Comparison of ENCODE assay signal across 1 mouse cellular context in the genomic region with DNA sequence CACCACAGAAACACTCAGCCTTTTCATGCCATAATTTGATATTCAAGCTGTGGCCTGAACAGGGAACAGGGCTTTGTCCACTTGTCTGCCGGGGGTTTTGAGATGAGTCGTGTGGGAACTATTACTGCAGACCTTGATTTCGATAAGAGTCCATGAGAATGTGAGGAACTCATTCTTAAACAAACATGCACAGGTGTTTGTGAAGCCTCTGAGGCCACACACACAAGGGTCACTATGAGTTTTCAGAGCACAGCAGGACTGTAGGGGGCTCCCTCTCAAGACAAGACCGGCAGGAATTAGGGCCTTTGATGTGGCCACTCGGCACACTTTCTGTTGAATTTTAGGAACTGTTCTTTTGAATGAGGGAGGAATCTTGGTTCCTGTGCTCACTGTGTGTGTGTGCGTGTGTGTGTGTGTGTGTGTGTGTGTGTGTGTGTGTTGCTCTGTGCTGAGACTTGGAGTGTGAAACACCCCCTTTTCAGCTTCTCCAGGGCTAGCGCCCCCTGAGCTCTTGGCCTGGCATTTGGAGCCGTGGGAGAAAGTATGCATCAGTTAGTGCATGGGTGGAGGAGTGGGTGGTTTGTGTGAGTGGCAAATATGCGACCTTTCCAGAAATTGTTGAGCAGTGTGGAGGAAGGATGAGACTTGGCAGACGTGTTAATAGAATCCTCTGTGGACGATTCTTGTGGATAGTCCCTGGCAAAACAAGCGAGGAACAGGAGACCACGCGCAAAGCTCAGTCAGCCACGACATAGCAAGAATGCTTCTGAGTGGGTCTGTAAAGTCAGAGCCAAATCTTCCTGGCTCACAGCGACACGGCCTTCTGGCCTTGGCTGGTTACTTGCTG.
TF ChIP-seq lines count a peak whose summit lies in the region.

No protein-coding gene starts in this region.

TF ChIP-seq in myocyte, 11 proteins besides CTCF, POLR2A, EP300 and RAD21 (continued from another document):
- TF ChIP-seq POLR2AphosphoS2 (IDR thresholded peaks at IDR 0.05; ENCODE audit: insufficient read length, low read depth) (no peak), MYOG (IDR thresholded peaks at IDR 0.05; ENCODE audit: control insufficient read depth in 1 of 3, insufficient read depth in 1 of 3, insufficient read length in 2 of 3, low read depth in 2 of 3) (peak in 1 of 3 experiments; percentile 19), CEBPB (IDR thresholded peaks at IDR 0.05; ENCODE audit: insufficient read depth, poor library complexity, severe bottlenecking) (0 out of 2 replicates have a peak, but pooled peaks have one; percentile 1), SRF (IDR thresholded peaks at IDR 0.05; ENCODE audit: control insufficient read depth, insufficient read length, low read depth) (no peak), MAX (IDR thresholded peaks at IDR 0.05; ENCODE audit: low read depth) (no peak), TCF3 (IDR thresholded peaks at IDR 0.05; ENCODE audit: insufficient read length, low read depth) (no peak)
